Mouse (Mus musculus) midbrain, embryonic 11.5 days (tissue): Measurements from ENCODE around the gene Rnd1. TPM values are rescaled to one million over a fixed set of nuclear protein-coding genes. Genes with fewer than 3 reads are reported as not detected.
A peak's percentile ranks its signal among the peaks of the same experiment; 100 is the strongest.

Experiments used
- ATAC-seq: fragments of 200-750 bp; cut with Nextera tagmentation; 2 replicates; pipeline ENCODE4 v1.8.0; 2017; ENCODE audit warnings: moderate TSS enrichment, moderate library complexity; ENCODE audit not compliant: low FRiP score
- DNase-seq: peaks from one replicate; pipeline ENCODE4 v3.0.0; 2015; ENCODE audit warnings: low spot score; ENCODE audit errors: missing footprints
- H3K27ac ChIP-seq: fragments of 300-500 bp; sonication (generic); 2 replicates; pipeline ENCODE4 v1.5.1; 2014; ENCODE audit warnings: low read depth, low read length
- H3K27me3 ChIP-seq: fragments of 300-500 bp; sonication (generic); 2 replicates; pipeline ENCODE4 v1.6.1; 2014; ENCODE audit warnings: mild to moderate bottlenecking, low read length, moderate library complexity, mixed read lengths; ENCODE audit not compliant: control insufficient read depth, insufficient read depth
- H3K36me3 ChIP-seq: fragments of 300-500 bp; sonication (generic); 2 replicates; pipeline ENCODE4 v1.6.1; 2014; ENCODE audit warnings: mild to moderate bottlenecking, low read length, moderate library complexity, mixed read lengths; ENCODE audit not compliant: control insufficient read depth, insufficient read depth
- H3K4me1 ChIP-seq: fragments of 300-500 bp; sonication (generic); 2 replicates; pipeline ENCODE4 v1.6.1; 2014; ENCODE audit warnings: low read length; ENCODE audit not compliant: control insufficient read depth, insufficient read depth
- H3K4me2 ChIP-seq: fragments of 300-500 bp; sonication (generic); 2 replicates; pipeline ENCODE4 v1.6.1; 2014; ENCODE audit warnings: mild to moderate bottlenecking, moderate library complexity
- H3K4me3 ChIP-seq: fragments of 300-500 bp; sonication (generic); 2 replicates; pipeline ENCODE4 v1.5.1; 2014; ENCODE audit warnings: low read depth, low read length
- H3K9ac ChIP-seq: fragments of 300-500 bp; sonication (generic); 2 replicates; pipeline ENCODE4 v1.6.1; 2014; ENCODE audit warnings: low read length
- H3K9me3 ChIP-seq: fragments of 300-500 bp; sonication (generic); 2 replicates; pipeline ENCODE4 v1.6.1; 2016; ENCODE audit warnings: low read length; ENCODE audit not compliant: control insufficient read depth
- WGBS: fragments of 180-500 bp; shearing (Covaris S2); extraction: QIAGEN DNeasy Blood & Tissue Kit; methylation state at CpG from one replicate; pipeline ENCODE4 v1.1.7; 2014; 5-methylcytosine and 5-hydroxymethylcytosine counted together
- polyA plus RNA-seq: library from polyadenylated mRNA; unstranded; fragments of >200 nt; fragmentation: Nextera tagmentation; extraction: Ambion mirVana; gene quantifications from 2 replicates; pipeline ENCODE4 v1.2.1, GENCODE M21; 2014

Gene Rnd1
- polyA plus RNA-seq, 1 experiment from 2014 or later, result 6.1 TPM

- ATAC-seq, result no peak
- DNase-seq, result no peak
- H3K4me2 ChIP-seq, result no peak overlapping the region
- H3K4me1 ChIP-seq, result no peaks in the 10 kb centered on the region
- WGBS, result 94% methylated on average over 15 of the region's 15 CpGs
- H3K27me3 ChIP-seq, result no peaks in the 10 kb centered on the region
- H3K9me3 ChIP-seq, result no peaks in the 10 kb centered on the region
- H3K36me3 ChIP-seq, result peaks cover 68% of the 10 kb centered on the region
- H3K4me3 ChIP-seq, result no peak overlapping the region
- H3K9ac ChIP-seq, result no peak overlapping the region
- H3K27ac ChIP-seq, result no peak overlapping the region
Observed at GRCm38 (mm10) chr15:98651431-98651830, 25.8 kb downstream of the Rnd1 start.

GRCm38 (mm10) chr15:98648071-98648470, 29.2 kb downstream of the Rnd1 start:
- ATAC-seq (no peak), DNase-seq (no peak)
- Histone ChIP-seq H3K36me3 (peaks cover 72% of the 10 kb centered on the region), H3K4me1 (no peaks in the 10 kb centered on the region), H3K27me3 (no peaks in the 10 kb centered on the region), H3K4me2 (no peak overlapping the region), H3K9ac (no peak overlapping the region), H3K4me3 (no peak overlapping the region), H3K9me3 (no peaks in the 10 kb centered on the region), H3K27ac (no peak overlapping the region)
- WGBS, result 96% methylated on average over 3 of the region's 3 CpGs

GRCm38 (mm10) chr15:98647308-98647707, 30.0 kb downstream of the Rnd1 start:
- 94% methylated on average over 10 of the region's 10 CpGs for WGBS
- no peak overlapping the region for H3K9ac ChIP-seq
- no peak overlapping the region for H3K4me3 ChIP-seq
- H3K9me3 ChIP-seq, result no peaks in the 10 kb centered on the region
- no peaks in the 10 kb centered on the region for H3K4me1 ChIP-seq
- DNase-seq, result no peak
- no peaks in the 10 kb centered on the region for H3K27me3 ChIP-seq
- H3K4me2 ChIP-seq, result no peak overlapping the region
- no peak for ATAC-seq
- peaks cover 69% of the 10 kb centered on the region for H3K36me3 ChIP-seq
- H3K27ac ChIP-seq, result no peak overlapping the region

- Histone ChIP-seq H3K27me3 (no peaks in the 10 kb centered on the region), H3K9me3 (no peaks in the 10 kb centered on the region), H3K36me3 (peaks cover 65% of the 10 kb centered on the region), H3K27ac (no peak overlapping the region), H3K4me2 (no peak overlapping the region), H3K9ac (no peak overlapping the region), H3K4me3 (no peak overlapping the region), H3K4me1 (no peaks in the 10 kb centered on the region)
- ATAC-seq (no peak), DNase-seq (no peak)
- 85% methylated on average over 8 of the region's 8 CpGs for WGBS
Observed at GRCm38 (mm10) chr15:98646737-98647136, 30.5 kb downstream of the Rnd1 start.

GRCm38 (mm10) chr15:98645057-98646026, 31.9 kb downstream of the Rnd1 start:
- Histone ChIP-seq H3K9ac (no peak overlapping the region), H3K27me3 (no peaks in the 10 kb centered on the region), H3K36me3 (peaks cover 63% of the 10 kb centered on the region), H3K9me3 (no peaks in the 10 kb centered on the region), H3K27ac (no peak overlapping the region), H3K4me2 (no peak overlapping the region), H3K4me3 (no peak overlapping the region), H3K4me1 (no peaks in the 10 kb centered on the region)
- no peak for ATAC-seq
- WGBS, result 93% methylated on average over 24 of the region's 24 CpGs
- DNase-seq, result no peak

- WGBS, result 88% methylated on average over 12 of the region's 12 CpGs
- H3K9me3 ChIP-seq, result no peaks in the 10 kb centered on the region
- H3K36me3 ChIP-seq, result peaks cover 61% of the 10 kb centered on the region
- no peak overlapping the region for H3K9ac ChIP-seq
- H3K4me2 ChIP-seq, result no peak overlapping the region
- no peak overlapping the region for H3K4me3 ChIP-seq
- no peak for DNase-seq
- H3K27ac ChIP-seq, result no peak overlapping the region
- no peak for ATAC-seq
- H3K27me3 ChIP-seq, result no peaks in the 10 kb centered on the region
- H3K4me1 ChIP-seq, result no peaks in the 10 kb centered on the region
Observed at GRCm38 (mm10) chr15:98644406-98644805, 32.9 kb downstream of the Rnd1 start.

- Histone ChIP-seq H3K9ac (no peak overlapping the region), H3K36me3 (peaks cover 28% of the 10 kb centered on the region), H3K4me2 (no peak overlapping the region), H3K27ac (no peak overlapping the region), H3K9me3 (no peaks in the 10 kb centered on the region), H3K27me3 (no peaks in the 10 kb centered on the region), H3K4me3 (no peak overlapping the region), H3K4me1 (peaks cover 13% of the 10 kb centered on the region)
- ATAC-seq (no peak), DNase-seq (no peak)
- 38% methylated on average over 8 of the region's 8 CpGs for WGBS
Observed at GRCm38 (mm10) chr15:98640157-98640556, 37.1 kb downstream of the Rnd1 start.

GRCm38 (mm10) chr15:98637155-98637554, 40.1 kb downstream of the Rnd1 start:
- no peak overlapping the region for H3K9ac ChIP-seq
- no peaks in the 10 kb centered on the region for H3K9me3 ChIP-seq
- H3K27me3 ChIP-seq, result peaks cover 13% of the 10 kb centered on the region
- peaks cover 33% of the 10 kb centered on the region for H3K4me1 ChIP-seq
- H3K27ac ChIP-seq, result no peak overlapping the region
- no peak for DNase-seq
- WGBS, result 32% methylated on average over 3 of the region's 3 CpGs
- no peak overlapping the region for H3K4me3 ChIP-seq
- no peak for ATAC-seq
- H3K4me2 ChIP-seq, result no peak overlapping the region
- peaks cover 12% of the 10 kb centered on the region for H3K36me3 ChIP-seq

GRCm38 (mm10) chr15:98636517-98636916, 40.7 kb downstream of the Rnd1 start:
- peak overlapping the region; percentile 91 for H3K9ac ChIP-seq
- DNase-seq (no peak), ATAC-seq (no peak)
- peaks cover 11% of the 10 kb centered on the region for H3K36me3 ChIP-seq
- H3K4me3 ChIP-seq, result peak overlapping the region; percentile 74
- H3K27ac ChIP-seq, result no peak overlapping the region
- peaks cover 13% of the 10 kb centered on the region for H3K27me3 ChIP-seq
- H3K9me3 ChIP-seq, result no peaks in the 10 kb centered on the region
- H3K4me2 ChIP-seq, result peak overlapping the region; percentile 96
- 48% methylated on average over 5 of the region's 5 CpGs for WGBS
- H3K4me1 ChIP-seq, result peaks cover 37% of the 10 kb centered on the region
